Mouse (Mus musculus) heart, adult 9 months (tissue): Measurements from ENCODE around the gene Pum1.
"Not testable (repeated sequence)": the region's sequence is repeated elsewhere in the genome, so short reads cannot be mapped to it uniquely, and the experiment has no call there.

Source experiments
- DNase-seq, 2 experiments: peaks; one replicate each; pipeline ENCODE4 v3.0.0; 2022; ENCODE audit warnings: low spot score in 2 of 2

Gene Pum1

DNA sequence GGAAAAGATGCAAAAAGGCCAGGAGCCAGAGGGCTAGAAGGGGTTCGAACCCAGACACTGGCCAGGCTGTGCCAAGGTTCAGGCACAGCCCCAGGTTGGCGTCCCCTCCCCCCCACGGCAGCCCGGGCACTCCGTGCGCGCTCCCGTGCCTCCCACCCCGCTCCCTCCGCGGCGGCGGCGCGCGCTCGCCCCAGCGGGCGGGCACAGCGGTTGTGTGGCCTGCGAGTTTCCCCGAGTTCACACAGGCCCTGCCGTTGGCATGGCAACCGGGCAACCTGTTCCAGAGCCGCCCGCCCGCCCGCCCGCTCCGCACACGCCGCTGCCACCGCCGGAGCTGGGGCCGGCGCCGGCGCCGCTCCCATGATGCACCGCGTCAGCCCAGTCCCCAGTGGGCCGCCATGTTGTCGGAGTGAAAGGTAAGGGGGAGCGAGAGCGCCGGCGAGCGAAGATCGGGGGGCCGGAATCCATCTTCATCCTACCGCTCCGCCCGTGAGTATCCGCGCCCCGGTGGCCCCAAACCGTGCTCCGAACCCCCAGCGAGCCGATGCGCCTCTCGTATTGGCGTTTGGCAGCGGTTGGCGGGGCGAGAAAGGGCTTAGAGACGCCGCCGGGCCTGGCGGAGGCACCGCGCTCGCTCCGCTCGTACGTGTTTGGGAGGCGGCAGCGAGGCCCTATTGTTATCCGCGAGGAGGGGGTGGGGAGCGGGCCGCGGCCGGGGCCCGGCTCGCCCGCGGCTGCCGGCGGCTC is at the start of gene Pum1:
Pum1 (plus strand) TSS at position 343 of the 747 bp plus-strand sequence.
- peak; percentile 84 to 87 for DNase-seq

GRCm38 (mm10) chr4:130629391-130629790 is 33.7 kb upstream of the Pum1 start:
- peak; percentile 49 to 51 for DNase-seq

DNA sequence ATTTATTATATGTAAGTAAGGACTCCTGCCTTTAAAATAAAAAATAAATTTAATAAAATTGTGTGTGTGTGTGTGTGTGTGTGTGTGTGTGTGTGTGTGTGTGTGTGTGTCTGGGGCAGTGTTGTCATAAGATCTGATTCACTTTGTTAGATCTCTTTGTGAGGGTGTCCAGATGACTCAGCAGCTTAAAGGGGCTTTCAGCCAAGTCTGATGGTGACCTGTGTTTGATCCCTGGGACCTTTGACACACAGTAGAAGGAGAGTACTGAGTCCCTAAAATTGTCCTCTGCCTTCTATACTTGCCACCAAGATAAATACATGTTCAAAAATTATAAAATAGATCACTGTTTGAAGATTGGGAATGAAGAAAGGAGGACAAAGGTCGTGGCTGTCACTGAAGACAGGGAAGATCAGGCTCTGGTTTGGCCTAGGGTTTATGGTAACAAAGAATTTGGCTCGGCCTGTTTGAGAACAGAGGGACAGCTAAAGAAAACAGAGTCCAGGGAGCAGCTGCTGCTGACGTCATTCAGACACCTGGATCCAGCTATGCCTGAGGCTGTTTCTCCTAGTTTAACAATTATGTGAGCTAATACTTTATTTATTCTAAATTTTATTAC is 32.8 kb upstream of the Pum1 start:
- no peak for DNase-seq

- DNase-seq, result not testable (repeated sequence)
These were observed 28.0 kb upstream of the Pum1 start for GRCm38 (mm10) chr4:130635076-130635475.

DNA sequence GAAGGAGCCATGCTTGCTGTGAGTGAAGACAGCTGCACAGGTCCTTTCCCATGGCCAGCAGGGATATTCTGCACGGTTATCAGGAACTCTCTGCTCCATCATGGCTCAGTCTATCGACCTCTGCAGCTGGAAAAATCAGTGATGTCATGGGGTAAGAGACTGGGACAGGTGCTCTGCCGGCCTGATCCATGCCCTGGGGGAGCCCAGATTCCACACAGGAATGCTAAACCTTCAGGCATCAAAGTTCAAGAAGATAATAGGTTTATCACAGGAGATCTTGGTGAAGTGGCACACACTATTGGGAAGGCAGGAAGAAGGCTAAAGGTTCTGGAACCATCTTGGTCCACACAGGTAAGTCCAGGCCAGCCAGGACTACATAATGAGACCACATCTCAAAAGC is 26.4 kb upstream of the Pum1 start:
- DNase-seq, result no peak

GRCm38 (mm10) chr4:130637488-130638422 is 25.4 kb upstream of the Pum1 start:
- no peak for DNase-seq

DNA sequence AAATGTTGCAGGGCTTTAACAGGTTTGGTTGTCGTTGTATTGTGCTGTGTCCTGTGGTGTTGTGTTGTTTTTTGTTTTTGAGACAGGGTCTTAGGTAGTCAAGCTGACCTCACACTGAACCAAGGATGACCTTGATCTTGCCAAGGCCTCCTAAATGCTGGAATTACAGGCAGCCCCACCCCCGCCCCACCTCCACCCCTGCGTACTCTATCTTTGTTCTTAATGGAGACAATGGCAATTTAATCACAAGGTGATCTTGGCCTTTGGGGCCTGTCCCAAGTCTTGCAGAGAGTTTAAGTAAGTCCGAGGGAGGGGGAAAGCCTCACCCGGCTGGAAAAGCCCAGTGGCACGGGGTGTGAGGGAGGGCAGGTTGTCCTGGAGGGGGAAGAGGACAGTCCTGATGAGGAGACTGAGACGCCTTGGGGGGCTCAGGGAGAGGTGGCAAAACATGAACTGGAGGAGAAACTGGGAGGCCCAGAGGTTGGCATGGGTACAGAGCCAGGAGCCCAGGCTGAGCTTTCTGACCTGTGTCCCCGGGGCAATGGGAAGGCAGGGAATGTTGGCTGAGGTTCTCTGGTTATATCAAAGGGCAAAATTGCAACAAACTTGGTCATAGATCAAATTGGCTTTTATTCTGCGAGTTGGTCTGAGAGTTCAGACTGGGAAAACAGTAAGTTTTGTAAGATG is 22.9 kb upstream of the Pum1 start:
- DNase-seq, result no peak

DNA sequence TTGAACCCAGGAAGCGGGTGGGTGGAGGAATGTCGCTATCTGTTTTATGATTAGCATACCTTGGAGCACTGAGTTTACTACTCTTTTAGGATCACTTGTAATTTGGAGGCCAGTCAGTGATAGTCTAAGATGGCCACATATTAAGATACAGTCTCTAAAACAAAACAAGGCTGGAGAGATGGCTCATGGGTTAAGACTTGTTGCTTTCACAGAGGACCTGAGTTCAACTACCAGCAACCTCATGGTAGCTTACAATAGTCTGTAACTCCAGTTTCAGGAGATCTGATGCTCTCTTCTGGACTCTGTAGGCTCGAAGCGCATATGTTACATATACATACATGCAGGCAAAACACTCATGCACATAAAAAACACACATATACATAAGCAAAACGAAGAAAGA is 20.7 kb upstream of the Pum1 start:
- DNase-seq, result no peak

DNA sequence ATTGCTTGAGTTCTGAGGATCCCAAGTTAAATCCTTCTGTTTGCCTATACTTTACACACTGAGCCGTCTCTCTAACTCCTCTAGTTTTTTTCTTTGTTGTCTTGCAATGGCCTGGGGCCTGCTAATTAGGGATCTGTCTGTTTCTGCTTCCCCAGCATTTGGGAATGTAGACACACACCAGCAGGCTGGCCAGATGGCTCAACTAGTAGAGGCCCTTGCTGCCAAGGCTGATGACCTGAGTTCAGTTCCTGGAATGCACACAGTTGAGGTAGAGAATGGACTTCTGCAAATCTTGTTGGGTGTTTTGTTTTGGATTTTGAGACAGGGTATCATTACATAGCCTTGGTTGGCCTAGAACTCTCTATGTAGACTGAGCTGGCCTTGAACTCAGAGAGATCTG is 17.7 kb upstream of the Pum1 start:
- DNase-seq, result no peak

- no peak for DNase-seq
These were observed 11.8 kb upstream of the Pum1 start for GRCm38 (mm10) chr4:130651286-130651685.

GRCm38 (mm10) chr4:130652546-130652945 is 10.6 kb upstream of the Pum1 start:
- DNase-seq, result no peak

DNA sequence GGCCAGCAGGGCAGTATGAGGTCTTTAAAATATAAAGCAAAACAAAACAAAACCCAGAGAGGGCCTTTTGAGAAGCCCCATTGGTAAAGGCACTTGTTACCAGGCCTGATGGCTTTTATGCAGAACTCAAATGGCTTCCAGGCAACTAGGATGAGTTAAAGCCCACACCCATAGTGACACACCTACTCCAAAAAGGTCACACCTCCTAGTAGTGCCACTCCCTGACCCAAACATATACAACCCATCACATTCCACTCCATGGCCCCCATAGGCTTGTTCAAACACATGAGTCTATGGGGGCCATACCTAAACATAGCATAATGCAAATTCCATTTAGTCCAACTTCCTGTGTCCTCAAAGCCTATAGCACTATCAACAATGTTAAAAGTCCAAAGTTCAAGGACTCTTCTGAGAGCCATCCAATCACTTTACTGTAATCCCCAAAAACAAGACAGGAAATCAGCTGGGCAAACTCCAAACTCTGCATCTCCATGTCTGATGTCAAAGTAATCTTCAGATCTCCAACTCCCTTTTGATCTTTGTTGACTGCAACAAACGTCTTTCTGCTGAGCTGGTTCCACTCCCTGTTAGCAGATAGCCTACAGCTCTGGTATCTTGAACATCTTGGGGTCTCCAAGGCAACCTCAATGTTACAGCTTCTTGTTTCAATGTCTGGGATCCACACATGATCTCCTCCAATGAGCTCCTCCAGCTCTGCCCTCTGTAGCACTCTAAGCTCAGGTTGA is 5.1 kb upstream of the Pum1 start:
- no peak for DNase-seq

- no peak for DNase-seq
These were observed 3.7 kb upstream of the Pum1 start for GRCm38 (mm10) chr4:130659470-130659869.

GRCm38 (mm10) chr4:130660106-130660505 is 3.0 kb upstream of the Pum1 start:
- DNase-seq, result no peak

- no peak for DNase-seq
These were observed 2.0 kb upstream of the Pum1 start for GRCm38 (mm10) chr4:130661151-130661550.

- DNase-seq, result not testable (repeated sequence)
These were observed 816 bp upstream of the Pum1 start for GRCm38 (mm10) chr4:130662305-130662704.

DNA sequence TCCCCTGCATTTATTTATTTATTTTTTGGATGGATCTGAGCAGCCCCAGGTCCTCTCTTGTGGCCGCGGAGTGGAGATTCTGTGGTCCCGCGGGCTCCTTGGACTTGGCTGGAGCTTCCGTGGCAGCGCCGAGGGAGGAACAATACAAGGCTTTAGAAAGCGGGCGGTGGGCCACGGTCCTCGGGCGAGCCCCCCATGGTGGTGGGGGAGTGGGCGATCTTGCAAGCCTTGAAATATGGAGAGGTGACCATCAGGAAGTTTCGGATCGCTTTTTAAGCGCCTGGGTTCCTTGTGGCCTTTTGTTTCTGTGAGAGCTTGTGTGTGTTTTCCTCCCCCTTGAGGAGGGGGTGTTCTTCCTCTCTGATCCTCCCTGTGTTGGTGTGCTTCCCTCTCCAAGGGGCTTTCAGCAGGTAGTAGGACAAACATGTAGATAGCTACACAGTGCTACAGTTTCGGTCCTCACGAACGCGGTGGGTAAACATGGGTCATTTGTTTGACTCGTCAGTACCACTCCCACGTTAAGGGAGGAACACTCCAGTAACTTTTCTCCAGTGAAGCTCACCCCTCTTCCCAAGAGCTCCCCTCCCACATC is 785 bp downstream of the Pum1 start:
- peak; percentile 32 to 33 for DNase-seq

GRCm38 (mm10) chr4:130664414-130665029 is 1.4 kb downstream of the Pum1 start:
- DNase-seq, result no peak

GRCm38 (mm10) chr4:130665176-130665575 is 2.1 kb downstream of the Pum1 start:
- DNase-seq, result no peak

DNA sequence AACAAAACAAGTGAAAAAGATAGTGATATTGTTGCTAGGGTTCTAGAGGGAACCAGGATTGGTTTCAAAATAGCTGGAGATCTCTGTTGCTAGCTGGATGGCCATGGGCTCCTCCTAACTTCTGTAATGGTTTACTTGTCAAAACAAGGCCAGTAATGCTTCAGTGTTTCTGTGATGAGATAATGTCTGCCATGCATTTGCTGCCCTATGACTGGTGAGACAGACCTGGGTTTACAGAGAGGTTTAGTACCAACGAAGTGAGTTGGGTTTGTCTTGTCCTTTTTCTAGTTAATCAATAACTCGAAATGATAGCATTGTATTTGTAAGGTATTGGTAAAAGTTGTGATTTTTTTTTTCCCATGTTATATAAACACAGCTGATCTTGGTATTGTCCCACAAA is 4.6 kb downstream of the Pum1 start:
- DNase-seq, result no peak
